Mouse (Mus musculus) midbrain, embryonic 10.5 days (tissue): ENCODE measurements around the gene Gm13084. TPM values are rescaled to one million over a fixed set of nuclear protein-coding genes. Genes with fewer than 3 reads are reported as not detected.
"Not testable (repeated sequence)": the region's sequence is repeated elsewhere in the genome, so short reads cannot be mapped to it uniquely, and the experiment has no call there.

ENCODE experiments used
- DNase-seq: peaks from one replicate; pipeline ENCODE4 v3.0.0-alpha.2; 2017; ENCODE audit warnings: low spot score
- H3K27ac ChIP-seq: fragments of 300-500 bp; sonication (generic); replicated peaks from 2 replicates; pipeline ENCODE4 v1.5.1; 2016; ENCODE audit warnings: mild to moderate bottlenecking
- H3K27me3 ChIP-seq: fragments of 300-500 bp; sonication (generic); 2 replicates; pipeline ENCODE4 v1.6.1; 2016; ENCODE audit warnings: low read depth, mild to moderate bottlenecking; ENCODE audit not compliant: poor library complexity, severe bottlenecking
- H3K36me3 ChIP-seq: fragments of 300-500 bp; sonication (generic); 2 replicates; pipeline ENCODE4 v1.6.1; 2016; ENCODE audit warnings: mild to moderate bottlenecking, moderate library complexity
- H3K4me1 ChIP-seq: fragments of 300-500 bp; sonication (generic); 2 replicates; pipeline ENCODE4 v1.6.1; 2016
- H3K4me3 ChIP-seq: fragments of 300-500 bp; sonication (generic); 2 replicates; pipeline ENCODE4 v1.5.1; 2016; ENCODE audit warnings: mild to moderate bottlenecking, moderate library complexity
- H3K9me3 ChIP-seq: fragments of 300-500 bp; sonication (generic); replicated peaks from 2 replicates; pipeline ENCODE4 v1.6.1; 2016; ENCODE audit warnings: mild to moderate bottlenecking
- WGBS: fragments of 180-500 bp; shearing (Covaris S2); methylation state at CpG from one replicate; pipeline ENCODE4 v1.1.7; 2016; 5-methylcytosine and 5-hydroxymethylcytosine counted together
- polyA plus RNA-seq: library from polyadenylated mRNA; unstranded; fragments of >200 nt; fragmentation: Nextera tagmentation; extraction: Ambion mirVana; gene quantifications from 2 replicates; pipeline ENCODE4 v1.2.1, GENCODE M21; 2016

The Gm13084 gene
- not detected in 2 replicates for polyA plus RNA-seq

GRCm38 (mm10) chr4:143815993-143816392, at the start of gene Gm13084:
Gm13084 (minus strand) TSS chr4:143816093.
- no peak within 1 kb of the TSS for H3K4me3 ChIP-seq
- no peaks in the 10 kb centered on the region for H3K36me3 ChIP-seq
- H3K27me3 ChIP-seq, result no peaks in the 10 kb centered on the region
- H3K4me1 ChIP-seq, result no peaks in the 10 kb centered on the region
- 88% methylated on average over 2 of the region's 2 CpGs for WGBS
- no peak for DNase-seq
- peaks cover 63% of the 10 kb centered on the region for H3K9me3 ChIP-seq
- H3K27ac ChIP-seq, result no peak within 1 kb of the TSS

- not testable (repeated sequence) for H3K27me3 ChIP-seq, DNase-seq, H3K36me3 ChIP-seq, H3K27ac ChIP-seq, H3K4me1 ChIP-seq, H3K4me3 ChIP-seq
- peaks cover 45% of the 10 kb centered on the region for H3K9me3 ChIP-seq
Measured at GRCm38 (mm10) chr4:143846197-143846596, 30.3 kb upstream of the Gm13084 start, which contains the start of gene Gm13103. Gm13103 (plus strand) TSS chr4:143846497.

- 87% methylated on average over 3 of the region's 3 CpGs for WGBS
Measured at GRCm38 (mm10) chr4:143789052-143789451, 26.8 kb downstream of the Gm13084 start, which contains the start of gene Gm13023. Gm13023 (plus strand) TSS chr4:143789352.

More at GRCm38 (mm10) chr4:143789052-143789451, 26.8 kb downstream of the Gm13084 start, which contains the start of gene Gm13023:
- not testable (repeated sequence) for H3K27ac ChIP-seq, H3K36me3 ChIP-seq, DNase-seq, H3K27me3 ChIP-seq, H3K4me1 ChIP-seq, H3K4me3 ChIP-seq
- H3K9me3 ChIP-seq, result peaks cover 42% of the 10 kb centered on the region; the same call in 1 of the 2 replicates

Other genes starting within 250 kb of the Gm13084 start
- gene Gm13083, start 201.1 kb downstream of the Gm13084 start, polyA plus RNA-seq, result not detected in 2 replicates
- not detected in 2 replicates for gene Gm13088, start 158.8 kb downstream of the Gm13084 start, polyA plus RNA-seq
- gene Gm13089, start 113.4 kb downstream of the Gm13084 start, polyA plus RNA-seq, result not detected in 2 replicates
- gene Gm13078, start 96.6 kb downstream of the Gm13084 start, polyA plus RNA-seq, result not detected in 2 replicates
- not detected in 2 replicates for gene Gm13023, start 26.7 kb downstream of the Gm13084 start, polyA plus RNA-seq
- gene Gm13103, start 30.4 kb upstream of the Gm13084 start, polyA plus RNA-seq, result not detected in 2 replicates
- gene Pramef6, start 84.3 kb upstream of the Gm13084 start, polyA plus RNA-seq, result not detected in 2 replicates
- gene Pramef25, start 134.9 kb upstream of the Gm13084 start, polyA plus RNA-seq, result not detected in 2 replicates
- gene Gm13101, start 150.9 kb upstream of the Gm13084 start, polyA plus RNA-seq, result not detected in 2 replicates
- gene Pramef17, start 178.3 kb upstream of the Gm13084 start, polyA plus RNA-seq, result not detected in 2 replicates
- gene Pramel4, start 243.0 kb upstream of the Gm13084 start, polyA plus RNA-seq, result not detected in 2 replicates